Mouse (Mus musculus) megakaryocyte, embryonic 14.5 days (primary cell): Measurements from ENCODE around the gene Sorl1. TPM values are rescaled to one million over a fixed set of nuclear protein-coding genes. Genes with fewer than 3 reads are reported as not detected.

Experiments
- H3K27me3 ChIP-seq: replicated peaks from 2 replicates; pipeline ENCODE3; 2012; ENCODE audit warnings: inconsistent platforms
- H3K36me3 ChIP-seq: replicated peaks from 2 replicates; pipeline ENCODE3; 2012; ENCODE audit warnings: low read length, inconsistent platforms, mixed read lengths
- H3K4me1 ChIP-seq: 2 replicates; pipeline ENCODE4 v1.6.1; 2012; ENCODE audit warnings: inconsistent platforms
- H3K4me3 ChIP-seq: replicated peaks from 2 replicates; pipeline ENCODE3; 2012; ENCODE audit warnings: moderate library complexity, mild to moderate bottlenecking, inconsistent platforms
- H3K9me3 ChIP-seq: 2 replicates; pipeline ENCODE4 v1.6.1; 2012; ENCODE audit warnings: inconsistent platforms
- FLI1 ChIP-seq: IDR thresholded peaks from 2 replicates; pipeline ENCODE4 v1.6.1; 2012; ENCODE audit warnings: low read length, inconsistent platforms, mixed read lengths
- GATA1 ChIP-seq: IDR thresholded peaks from 3 replicates; pipeline ENCODE4 v1.6.1; 2012; ENCODE audit warnings: mixed read lengths, low read length, inconsistent platforms, borderline replicate concordance
- polyA plus RNA-seq: library from polyadenylated mRNA; stranded (reverse); fragments of >175 nt; gene quantifications from 2 replicates; pipeline ENCODE4 v1.2.3, GENCODE M21; 2012; ENCODE audit warnings: low replicate concordance; ENCODE audit not compliant: insufficient read depth

Sorl1 gene
- polyA plus RNA-seq, 1 experiment: 0.28 TPM

GRCm38 (mm10) chr9:41937341-41937966, 186.6 kb downstream of the Sorl1 start:
- no peak for TF ChIP-seq GATA1
- TF ChIP-seq FLI1: no peak
- Histone ChIP-seq H3K4me3 (no peak overlapping the region), H3K9me3 (no peaks in the 10 kb centered on the region)

GRCm38 (mm10) chr9:41936598-41936997, 187.5 kb downstream of the Sorl1 start:
- Histone ChIP-seq H3K4me1 (no peaks in the 10 kb centered on the region), H3K36me3 (no peaks in the 10 kb centered on the region), H3K9me3 (no peaks in the 10 kb centered on the region), H3K4me3 (no peak overlapping the region), H3K27me3 (peaks cover 8% of the 10 kb centered on the region)
- TF ChIP-seq GATA1 (no peak), FLI1 (no peak)

More at GRCm38 (mm10) chr9:41937341-41937966, 186.6 kb downstream of the Sorl1 start:
- Histone ChIP-seq H3K27me3 (peaks cover 8% of the 10 kb centered on the region), H3K36me3 (no peaks in the 10 kb centered on the region), H3K4me1 (no peaks in the 10 kb centered on the region)

- no peak overlapping the region for H3K4me3 ChIP-seq
- H3K4me1 ChIP-seq: no peaks in the 10 kb centered on the region
- H3K36me3 ChIP-seq: no peaks in the 10 kb centered on the region
- no peaks in the 10 kb centered on the region for H3K9me3 ChIP-seq
- TF ChIP-seq FLI1 (no peak), GATA1 (no peak)
- H3K27me3 ChIP-seq: peaks cover 8% of the 10 kb centered on the region
Measured at GRCm38 (mm10) chr9:41935979-41936378, 188.1 kb downstream of the Sorl1 start.

GRCm38 (mm10) chr9:41935373-41935971, 188.6 kb downstream of the Sorl1 start:
- H3K36me3 ChIP-seq: no peaks in the 10 kb centered on the region
- TF ChIP-seq GATA1 (no peak), FLI1 (no peak)
- no peak overlapping the region for H3K4me3 ChIP-seq
- H3K4me1 ChIP-seq: no peaks in the 10 kb centered on the region
- H3K9me3 ChIP-seq: no peaks in the 10 kb centered on the region
- peaks cover 8% of the 10 kb centered on the region for H3K27me3 ChIP-seq

DNA sequence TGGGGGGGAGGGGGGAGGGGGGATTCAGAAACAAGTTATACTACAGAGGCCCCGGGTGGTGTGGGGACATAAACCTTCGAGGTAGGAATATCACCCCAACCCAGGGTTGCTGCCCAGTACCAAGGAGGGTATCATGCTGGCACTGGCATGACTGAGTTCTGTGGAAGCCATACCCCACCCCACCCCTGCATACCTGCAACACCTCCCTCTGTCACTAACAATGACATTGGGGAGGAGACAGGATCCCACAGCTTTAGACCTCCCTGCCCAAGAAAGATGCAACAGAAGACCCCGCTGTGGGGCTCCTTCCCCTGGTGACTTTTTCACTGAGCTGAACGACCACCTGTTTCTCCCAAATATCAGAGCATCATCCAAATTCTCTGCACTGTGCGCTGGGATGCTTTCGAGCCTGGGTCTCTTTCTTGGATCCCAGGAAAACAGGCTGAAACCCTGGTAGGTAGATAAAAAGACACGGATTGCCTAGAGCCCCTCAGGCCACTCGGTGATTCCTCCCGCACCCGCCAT, 189.2 kb downstream of the Sorl1 start:
- H3K4me1 ChIP-seq: no peaks in the 10 kb centered on the region
- H3K9me3 ChIP-seq: no peaks in the 10 kb centered on the region
- no peaks in the 10 kb centered on the region for H3K36me3 ChIP-seq
- no peak overlapping the region for H3K4me3 ChIP-seq
- TF ChIP-seq FLI1 (no peak), GATA1 (no peak)
- peaks cover 8% of the 10 kb centered on the region for H3K27me3 ChIP-seq

GRCm38 (mm10) chr9:41929986-41930385, 194.1 kb downstream of the Sorl1 start:
- H3K9me3 ChIP-seq: peaks cover 5% of the 10 kb centered on the region; the same call in 1 of the 2 replicates
- no peaks in the 10 kb centered on the region for H3K36me3 ChIP-seq
- peaks cover 1% of the 10 kb centered on the region for H3K27me3 ChIP-seq
- no peaks in the 10 kb centered on the region for H3K4me1 ChIP-seq
- TF ChIP-seq GATA1 (no peak), FLI1 (no peak)
- no peak overlapping the region for H3K4me3 ChIP-seq

DNA sequence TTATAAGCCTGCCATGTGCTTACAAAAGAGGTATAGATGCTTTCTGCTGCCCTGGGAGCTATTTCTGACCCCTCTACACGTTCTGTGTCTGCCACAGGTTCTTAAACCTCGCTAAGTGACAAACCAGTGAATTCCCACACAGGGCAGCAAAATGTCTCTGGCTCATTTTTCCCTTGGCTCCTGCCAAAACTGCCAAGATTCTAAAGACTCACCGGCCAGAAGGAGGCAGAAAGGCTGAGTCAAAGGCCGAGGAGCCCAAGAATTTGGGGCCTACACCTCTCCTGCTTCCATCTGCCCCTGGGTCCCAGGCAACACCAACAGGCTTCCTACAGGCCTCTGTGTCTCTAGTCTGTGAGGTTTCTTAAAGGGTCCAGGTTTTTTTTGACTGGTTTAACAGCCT, 198.4 kb downstream of the Sorl1 start:
- Histone ChIP-seq H3K27me3 (no peaks in the 10 kb centered on the region), H3K36me3 (no peaks in the 10 kb centered on the region), H3K4me3 (no peak overlapping the region), H3K9me3 (peaks cover 5% of the 10 kb centered on the region; the same call in 1 of the 2 replicates), H3K4me1 (no peaks in the 10 kb centered on the region)
- TF ChIP-seq GATA1 (no peak), FLI1 (no peak)

- TF ChIP-seq GATA1 (no peak), FLI1 (no peak)
- H3K9me3 ChIP-seq: peaks cover 5% of the 10 kb centered on the region; the same call in 1 of the 2 replicates
- no peaks in the 10 kb centered on the region for H3K27me3 ChIP-seq
- no peaks in the 10 kb centered on the region for H3K4me1 ChIP-seq
- H3K36me3 ChIP-seq: no peaks in the 10 kb centered on the region
- no peak overlapping the region for H3K4me3 ChIP-seq
Measured at GRCm38 (mm10) chr9:41924140-41924539, 200.0 kb downstream of the Sorl1 start.

GRCm38 (mm10) chr9:41922416-41922815, 201.7 kb downstream of the Sorl1 start:
- Histone ChIP-seq H3K27me3 (no peaks in the 10 kb centered on the region), H3K4me1 (no peaks in the 10 kb centered on the region), H3K9me3 (peaks cover 5% of the 10 kb centered on the region; the same call in 1 of the 2 replicates), H3K4me3 (no peak overlapping the region), H3K36me3 (no peaks in the 10 kb centered on the region)
- TF ChIP-seq GATA1 (no peak), FLI1 (no peak)

DNA sequence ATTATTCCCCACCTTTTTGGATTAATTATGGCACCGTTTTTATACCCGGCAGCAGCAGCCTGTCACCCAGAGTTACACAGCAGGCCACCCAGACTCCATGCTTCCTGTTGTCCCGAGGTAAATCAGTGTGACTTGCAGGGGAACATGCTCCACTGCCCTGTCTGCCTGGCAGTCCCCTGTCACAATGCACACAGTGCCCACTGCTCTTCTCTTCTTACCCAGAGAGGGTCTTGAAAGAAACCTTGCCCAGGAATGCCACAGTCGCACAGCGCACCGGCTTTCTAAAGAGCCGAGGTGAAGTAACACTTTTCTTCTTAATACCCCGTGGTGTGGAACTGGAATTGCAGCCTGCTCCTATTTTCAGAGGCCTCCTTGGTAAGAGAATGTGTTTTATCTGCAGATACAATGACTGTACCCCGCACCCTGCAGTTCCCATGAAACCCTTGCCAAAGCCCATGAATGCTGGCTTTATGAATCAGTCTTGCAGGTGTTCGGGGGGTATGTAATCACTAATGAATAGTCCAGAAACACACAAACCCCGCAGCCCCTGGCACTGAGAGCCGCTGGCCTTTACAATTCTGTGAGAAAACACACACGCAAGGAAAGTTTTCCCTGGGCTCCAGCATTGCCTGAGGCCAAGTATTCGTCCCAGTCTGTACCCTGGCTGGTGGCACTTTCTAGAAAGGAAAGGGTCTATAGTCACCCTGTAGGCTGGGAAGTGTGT, 205.3 kb downstream of the Sorl1 start:
- no peaks in the 10 kb centered on the region for H3K9me3 ChIP-seq
- no peaks in the 10 kb centered on the region for H3K36me3 ChIP-seq
- no peak for TF ChIP-seq GATA1
- no peak for TF ChIP-seq FLI1
- no peak overlapping the region for H3K4me3 ChIP-seq
- no peaks in the 10 kb centered on the region for H3K27me3 ChIP-seq
- no peaks in the 10 kb centered on the region for H3K4me1 ChIP-seq
